Mouse (Mus musculus) myocyte (in vitro differentiated cells): ENCODE measurements around the gene Cxxc4. TPM values are rescaled to one million over a fixed set of nuclear protein-coding genes. Genes with fewer than 3 reads are reported as not detected.

Source experiments
- H3K27me3 ChIP-seq: one replicate; pipeline ENCODE4 v1.6.1; 2011; ENCODE audit not compliant: control insufficient read depth, insufficient read depth, insufficient read length
- H3K36me3 ChIP-seq: one replicate; pipeline ENCODE4 v1.6.1; 2011; ENCODE audit not compliant: control insufficient read depth, insufficient read depth
- H3K4me2 ChIP-seq: one replicate; pipeline ENCODE4 v1.6.1; 2011; ENCODE audit warnings: low read depth, control low read depth
- H3K4me3 ChIP-seq: one replicate; pipeline ENCODE4 v1.5.1; 2011; ENCODE audit warnings: mild to moderate bottlenecking, control low read depth, moderate library complexity
- H3K79me2 ChIP-seq: one replicate; pipeline ENCODE4 v1.6.1; 2011; ENCODE audit not compliant: control insufficient read depth, insufficient read depth
- H3ac ChIP-seq: one replicate; pipeline ENCODE4 v1.6.1; 2011; ENCODE audit not compliant: control insufficient read depth, insufficient read length
- CEBPB ChIP-seq: IDR thresholded peaks from 2 replicates; pipeline ENCODE4 v1.6.1; 2011; ENCODE audit warnings: mild to moderate bottlenecking, moderate library complexity; ENCODE audit not compliant: poor library complexity, insufficient read depth, severe bottlenecking
- E2F4 ChIP-seq: IDR thresholded peaks from one replicate; pipeline ENCODE4 v1.6.1; 2011; ENCODE audit warnings: mild to moderate bottlenecking, control low read depth, moderate library complexity; ENCODE audit not compliant: insufficient read depth
- MAX ChIP-seq: IDR thresholded peaks from one replicate; pipeline ENCODE4 v1.6.1; 2011; ENCODE audit warnings: low read depth, mild to moderate bottlenecking, control low read depth
- MYOD1 ChIP-seq, 3 experiments: IDR thresholded peaks; one replicate each; pipeline ENCODE4 v1.6.1; 2011; ENCODE audit warnings: control low read depth in 2 of 3, low read depth in 2 of 3, mild to moderate bottlenecking in 2 of 3, moderate library complexity in 1 of 3; ENCODE audit not compliant: insufficient read length in 2 of 3, control insufficient read depth in 1 of 3
- MYOG ChIP-seq, 3 experiments: IDR thresholded peaks; one replicate each; pipeline ENCODE4 v1.6.1; 2011; ENCODE audit warnings: control low read depth in 2 of 3, low read depth in 2 of 3, mild to moderate bottlenecking in 2 of 3; ENCODE audit not compliant: insufficient read length in 2 of 3, control insufficient read depth in 1 of 3, insufficient read depth in 1 of 3
- POLR2A ChIP-seq: IDR thresholded peaks from one replicate; pipeline ENCODE4 v1.6.1; 2011; ENCODE audit warnings: low read depth, mild to moderate bottlenecking, control low read depth, moderate library complexity; ENCODE audit not compliant: insufficient read length
- POLR2AphosphoS2 ChIP-seq: IDR thresholded peaks from one replicate; pipeline ENCODE4 v1.6.1; 2011; ENCODE audit warnings: low read depth, control low read depth; ENCODE audit not compliant: insufficient read length
- REST ChIP-seq: IDR thresholded peaks from one replicate; pipeline ENCODE4 v1.6.1; 2011; ENCODE audit warnings: mild to moderate bottlenecking, control low read depth, moderate library complexity; ENCODE audit not compliant: insufficient read depth, insufficient read length
- SRF ChIP-seq: IDR thresholded peaks from one replicate; pipeline ENCODE4 v1.6.1; 2011; ENCODE audit warnings: low read depth; ENCODE audit not compliant: control insufficient read depth, insufficient read length
- TCF12 ChIP-seq: IDR thresholded peaks from one replicate; pipeline ENCODE4 v1.6.1; 2011; ENCODE audit warnings: mild to moderate bottlenecking, control low read depth; ENCODE audit not compliant: poor library complexity, insufficient read depth, severe bottlenecking
- TCF3 ChIP-seq: IDR thresholded peaks from one replicate; pipeline ENCODE4 v1.6.1; 2011; ENCODE audit warnings: low read depth, control low read depth; ENCODE audit not compliant: insufficient read length
- USF1 ChIP-seq: IDR thresholded peaks from one replicate; pipeline ENCODE4 v1.6.1; 2011; ENCODE audit warnings: low read depth, mild to moderate bottlenecking, control low read depth, moderate library complexity
- polyA plus RNA-seq: library from polyadenylated mRNA; unstranded; fragments of >200 nt; fragmentation: generic; extraction: Trizol; gene quantifications from one replicate; pipeline ENCODE4 v1.2.1, GENCODE M21; 2012; ENCODE audit warnings: missing spikeins

The Cxxc4 gene
- 0.01 TPM for polyA plus RNA-seq

DNA sequence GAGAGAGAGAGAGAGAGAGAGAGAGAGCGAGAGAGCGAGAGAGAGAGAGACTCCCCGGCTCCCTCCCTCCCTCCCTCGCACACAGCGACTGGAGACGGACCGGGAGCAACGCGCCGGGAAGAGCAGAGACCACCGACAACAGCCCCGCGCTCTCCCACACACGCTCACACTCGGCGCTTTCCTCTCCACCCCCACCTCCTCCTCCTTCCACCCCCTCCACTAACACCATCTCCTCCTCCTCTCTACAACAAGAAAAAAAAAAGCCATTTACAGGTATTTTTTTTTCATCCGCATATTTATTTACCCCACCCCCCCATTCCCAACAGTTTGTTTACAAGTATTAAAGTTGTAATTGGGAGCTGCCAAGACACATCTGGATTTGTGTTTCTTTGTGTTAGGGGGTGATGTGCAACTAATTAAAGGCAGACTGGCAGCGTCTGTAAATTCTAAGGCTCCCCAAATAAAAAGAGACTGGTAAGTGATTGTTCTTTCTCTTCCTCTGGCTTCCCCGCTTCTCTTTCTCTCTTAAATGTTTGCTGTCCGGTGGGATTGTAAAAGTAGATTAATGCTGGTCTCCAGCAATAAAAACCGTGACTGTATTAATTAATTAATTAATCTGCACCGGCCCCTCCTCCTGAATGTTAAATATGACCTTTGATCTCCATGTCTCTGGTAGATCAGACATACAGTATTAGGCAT is at the start of gene Cxxc4:
Gene Cxxc4 (plus strand): TSS at position 71 of the 699 bp plus-strand sequence.
- peak within 1 kb of the TSS; percentile 20 for H3K4me3 ChIP-seq
- no peak for TF ChIP-seq POLR2A
- no peak for TF ChIP-seq POLR2AphosphoS2
- no peak for TF ChIP-seq MYOD1 (IDR thresholded peaks at IDR 0.05; ENCODE audit: control insufficient read depth in 1 of 3, insufficient read length in 2 of 3, low read depth in 2 of 3)
- no peak for TF ChIP-seq MAX
- TF ChIP-seq E2F4 = no peak
- no peak for TF ChIP-seq SRF
- no peak for TF ChIP-seq REST
- TF ChIP-seq USF1 = no peak
- TF ChIP-seq CEBPB = no peak
- no peak for TF ChIP-seq MYOG (IDR thresholded peaks at IDR 0.05; ENCODE audit: control insufficient read depth in 1 of 3, insufficient read depth in 1 of 3, insufficient read length in 2 of 3, low read depth in 2 of 3)
- TF ChIP-seq TCF3 = no peak
- no peak for TF ChIP-seq TCF12
- peak within 1 kb of the TSS; percentile 88 for H3K4me2 ChIP-seq
- no peaks in the 10 kb centered on the region for H3K79me2 ChIP-seq
- no peaks in the 10 kb centered on the region for H3K36me3 ChIP-seq
- no peak within 1 kb of the TSS for H3ac ChIP-seq
- H3K27me3 ChIP-seq = peaks cover 14% of the 10 kb centered on the region

DNA sequence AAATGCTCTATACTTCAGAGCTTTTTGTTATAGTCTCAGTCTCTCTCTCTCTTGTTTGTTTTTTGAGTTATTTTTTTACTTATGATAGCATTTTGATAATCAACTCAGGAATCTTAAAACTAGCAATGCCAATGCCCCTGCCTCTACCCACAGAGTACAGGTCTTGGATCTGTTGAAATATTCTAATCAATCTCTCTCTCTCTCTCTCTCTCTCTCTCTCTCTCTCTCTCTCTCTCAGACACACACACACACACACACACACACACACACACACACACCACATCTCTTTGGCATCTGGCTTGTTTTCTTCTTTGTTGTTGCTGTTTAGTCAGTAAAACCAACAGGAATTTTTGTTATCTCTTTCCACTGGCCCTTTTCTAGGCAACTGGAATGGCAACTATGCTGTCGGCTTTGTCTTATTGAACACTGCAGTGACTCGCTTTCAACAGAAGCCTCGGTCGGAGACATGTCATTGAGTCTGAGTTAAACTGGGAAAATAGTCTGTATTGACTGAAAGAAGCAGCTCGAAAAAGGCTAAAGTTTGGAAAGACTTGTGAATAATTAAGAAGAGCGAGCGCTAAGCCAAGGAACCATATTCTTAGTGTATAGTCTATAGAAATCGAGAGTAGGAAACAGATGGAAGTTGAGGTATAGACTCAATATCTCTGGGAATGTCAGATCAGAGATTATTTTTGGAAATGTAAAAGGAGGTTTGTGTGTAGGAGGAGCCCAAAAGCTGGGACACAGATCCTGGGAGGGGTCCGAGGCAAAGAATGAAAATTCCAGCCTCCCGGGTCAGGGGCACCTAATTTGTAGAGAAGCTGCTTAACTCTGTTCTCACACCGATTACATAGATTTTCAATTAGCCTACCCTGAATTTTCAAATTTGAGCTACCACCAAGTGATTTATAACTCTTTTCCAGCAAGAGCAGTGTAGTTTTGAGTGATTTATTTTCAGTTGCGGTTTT is 47.0 kb upstream of the Cxxc4 start:
- Histone ChIP-seq H3K36me3 (no peaks in the 10 kb centered on the region), H3K4me2 (no peak overlapping the region), H3K4me3 (no peak overlapping the region), H3K27me3 (no peaks in the 10 kb centered on the region), H3K79me2 (no peaks in the 10 kb centered on the region), H3ac (no peak overlapping the region)
- no peak for TF ChIP-seq SRF
- TF ChIP-seq POLR2A = no peak
- TF ChIP-seq E2F4 = no peak
- TF ChIP-seq TCF12 = no peak
- no peak for TF ChIP-seq POLR2AphosphoS2
- TF ChIP-seq USF1 = no peak
- no peak for TF ChIP-seq CEBPB
- TF ChIP-seq REST = no peak
- TF ChIP-seq MYOD1 (IDR thresholded peaks at IDR 0.05; ENCODE audit: control insufficient read depth in 1 of 3, insufficient read length in 2 of 3, low read depth in 2 of 3) = no peak
- TF ChIP-seq TCF3 = no peak
- no peak for TF ChIP-seq MYOG (IDR thresholded peaks at IDR 0.05; ENCODE audit: control insufficient read depth in 1 of 3, insufficient read depth in 1 of 3, insufficient read length in 2 of 3, low read depth in 2 of 3)

DNA sequence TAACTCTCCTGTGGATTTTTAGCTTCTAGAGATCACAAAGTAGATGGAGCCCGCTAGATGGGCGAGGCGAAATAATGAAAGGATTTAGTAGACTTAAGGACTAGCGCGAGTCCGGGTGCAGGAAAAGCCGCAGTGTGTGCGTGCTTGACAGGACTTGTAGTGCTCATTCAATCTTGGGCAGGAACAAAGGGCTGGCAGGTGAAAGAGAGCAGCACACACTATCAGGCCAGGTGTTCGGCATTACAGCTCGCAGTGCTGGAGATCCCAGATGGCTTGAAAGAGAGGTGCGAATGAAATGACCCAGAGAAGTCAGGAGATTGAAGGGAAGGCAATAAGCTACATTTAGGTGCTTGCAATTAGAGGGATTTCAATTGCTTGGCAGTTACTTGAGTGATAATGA is 46.2 kb upstream of the Cxxc4 start:
- Histone ChIP-seq H3K4me2 (peak overlapping the region; percentile 2), H3K27me3 (no peaks in the 10 kb centered on the region), H3K36me3 (no peaks in the 10 kb centered on the region), H3K4me3 (no peak overlapping the region), H3ac (no peak overlapping the region), H3K79me2 (no peaks in the 10 kb centered on the region)
- TF ChIP-seq E2F4 = no peak
- TF ChIP-seq MYOG (IDR thresholded peaks at IDR 0.05; ENCODE audit: control insufficient read depth in 1 of 3, insufficient read depth in 1 of 3, insufficient read length in 2 of 3, low read depth in 2 of 3) = no peak
- no peak for TF ChIP-seq POLR2AphosphoS2
- TF ChIP-seq USF1 = no peak

DNA sequence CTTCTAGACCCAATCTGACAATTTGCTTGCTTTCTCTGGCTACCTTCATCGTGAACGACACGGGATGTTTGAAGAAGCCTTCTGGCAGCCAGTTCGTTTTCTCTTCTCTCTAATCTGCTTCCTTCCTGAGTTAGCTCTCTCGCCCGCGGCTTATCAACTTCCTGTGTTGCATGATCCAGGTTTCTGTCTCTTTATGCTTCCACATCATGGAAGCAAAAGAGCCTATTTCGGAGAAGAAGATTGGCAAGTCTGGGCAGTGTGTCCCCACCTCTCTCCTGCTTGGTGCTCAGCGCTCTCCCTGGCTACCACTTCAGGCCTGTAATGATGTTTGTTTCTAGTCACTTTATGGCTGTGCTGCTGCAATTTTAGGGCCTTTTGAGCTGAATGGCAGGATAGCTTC is 36.4 kb upstream of the Cxxc4 start:
- Histone ChIP-seq H3ac (no peak overlapping the region), H3K4me2 (no peak overlapping the region), H3K79me2 (no peaks in the 10 kb centered on the region), H3K4me3 (no peak overlapping the region), H3K36me3 (no peaks in the 10 kb centered on the region), H3K27me3 (no peaks in the 10 kb centered on the region)
- TF ChIP-seq TCF3 (no peak), REST (no peak), MYOG (IDR thresholded peaks at IDR 0.05; ENCODE audit: control insufficient read depth in 1 of 3, insufficient read depth in 1 of 3, insufficient read length in 2 of 3, low read depth in 2 of 3) (no peak), USF1 (no peak), SRF (no peak), TCF12 (no peak), MAX (no peak), POLR2AphosphoS2 (no peak), CEBPB (no peak), POLR2A (no peak), E2F4 (no peak), MYOD1 (IDR thresholded peaks at IDR 0.05; ENCODE audit: control insufficient read depth in 1 of 3, insufficient read length in 2 of 3, low read depth in 2 of 3) (no peak)
